Mouse (Mus musculus): ENCODE measurements around the gene Acot8.
A peak's percentile ranks its signal among the peaks of the same experiment; 100 is the strongest.

Gene Acot8

GRCm38 (mm10) chr2:164779481-164780086 lies 25.1 kb downstream of the Acot8 start, which contains the start of gene Tnnc2:
Tnnc2 (minus strand) TSS chr2:164779967.
- Histone ChIP-seq H3K27me3 (ENCODE audit: control insufficient read depth, insufficient read depth, low read length, poor library complexity, severe bottlenecking) (no peaks in the 10 kb centered on the region), H3K36me3 (ENCODE audit: control insufficient read depth, insufficient read depth, low read length, poor library complexity, severe bottlenecking) (no peaks in the 10 kb centered on the region)
- DNase-seq (ENCODE audit: low read depth, low spot score), result no peak

DNA sequence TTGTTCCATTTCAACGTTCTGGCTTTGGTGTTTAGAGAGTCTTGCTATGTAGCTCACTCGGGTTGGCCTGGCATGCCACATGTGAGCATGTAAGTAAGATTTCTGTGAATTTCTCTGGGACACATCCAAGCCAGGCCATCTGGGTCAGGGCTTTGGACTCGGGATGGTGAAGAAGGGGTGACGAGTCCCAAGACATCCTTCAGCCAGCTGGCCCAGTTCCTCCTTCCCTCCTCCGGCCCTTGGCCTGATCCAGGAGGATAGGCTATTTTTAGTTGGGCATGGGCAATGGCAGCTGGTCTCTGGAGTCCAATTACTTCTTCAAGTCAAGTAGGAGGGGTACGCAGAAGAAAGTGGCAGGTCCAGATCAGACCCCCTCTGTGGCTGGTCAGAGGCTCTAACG lies 25.9 kb downstream of the Acot8 start:
- DNase-seq (ENCODE audit: low read depth, low spot score), result no peak
- H3K36me3 ChIP-seq (ENCODE audit: control insufficient read depth, insufficient read depth, low read length, poor library complexity, severe bottlenecking), result no peaks in the 10 kb centered on the region
- no peaks in the 10 kb centered on the region for H3K27me3 ChIP-seq (ENCODE audit: control insufficient read depth, insufficient read depth, low read length, poor library complexity, severe bottlenecking)

GRCm38 (mm10) chr2:164778015-164778287 lies 26.7 kb downstream of the Acot8 start:
- Histone ChIP-seq H3K27me3 (ENCODE audit: control insufficient read depth, insufficient read depth, low read length, poor library complexity, severe bottlenecking) (no peaks in the 10 kb centered on the region), H3K36me3 (ENCODE audit: control insufficient read depth, insufficient read depth, low read length, poor library complexity, severe bottlenecking) (no peaks in the 10 kb centered on the region)
- DNase-seq (ENCODE audit: low read depth, low spot score), result no peak

- no peaks in the 10 kb centered on the region for H3K27me3 ChIP-seq (ENCODE audit: control insufficient read depth, insufficient read depth, low read length, poor library complexity, severe bottlenecking)
- no peaks in the 10 kb centered on the region for H3K36me3 ChIP-seq (ENCODE audit: control insufficient read depth, insufficient read depth, low read length, poor library complexity, severe bottlenecking)
Observed at GRCm38 (mm10) chr2:164777246-164778014, 27.3 kb downstream of the Acot8 start.

GRCm38 (mm10) chr2:164776801-164777200 lies 27.9 kb downstream of the Acot8 start:
- no peak for DNase-seq (ENCODE audit: low read depth, low spot score)
- no peaks in the 10 kb centered on the region for H3K36me3 ChIP-seq (ENCODE audit: control insufficient read depth, insufficient read depth, low read length, poor library complexity, severe bottlenecking)
- no peaks in the 10 kb centered on the region for H3K27me3 ChIP-seq (ENCODE audit: control insufficient read depth, insufficient read depth, low read length, poor library complexity, severe bottlenecking)

More at GRCm38 (mm10) chr2:164777246-164778014, 27.3 kb downstream of the Acot8 start:
- DNase-seq (ENCODE audit: low read depth, low spot score), result no peak

DNA sequence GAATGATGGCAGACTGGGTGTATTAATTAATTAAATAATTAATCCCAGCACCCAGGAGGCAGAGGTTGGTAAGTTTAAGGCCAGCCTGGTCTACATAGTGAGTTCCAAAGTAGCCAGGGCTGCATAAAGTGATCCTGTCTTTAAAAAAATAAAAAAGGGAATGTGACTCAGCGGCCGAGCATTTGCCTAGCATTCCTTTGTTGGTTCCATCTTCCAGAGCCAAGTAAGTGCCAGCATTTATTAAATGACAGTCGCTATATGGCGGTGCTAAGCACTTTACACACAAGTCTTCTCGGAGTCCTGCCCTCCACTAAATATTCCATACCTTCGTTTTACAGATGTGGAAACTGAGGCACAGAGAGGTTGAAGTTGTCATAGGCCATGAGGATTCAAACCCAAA lies 28.6 kb downstream of the Acot8 start:
- Histone ChIP-seq H3K36me3 (ENCODE audit: control insufficient read depth, insufficient read depth, low read length, poor library complexity, severe bottlenecking) (no peaks in the 10 kb centered on the region), H3K27me3 (ENCODE audit: control insufficient read depth, insufficient read depth, low read length, poor library complexity, severe bottlenecking) (no peaks in the 10 kb centered on the region)
- DNase-seq (ENCODE audit: low read depth, low spot score), result no peak

DNA sequence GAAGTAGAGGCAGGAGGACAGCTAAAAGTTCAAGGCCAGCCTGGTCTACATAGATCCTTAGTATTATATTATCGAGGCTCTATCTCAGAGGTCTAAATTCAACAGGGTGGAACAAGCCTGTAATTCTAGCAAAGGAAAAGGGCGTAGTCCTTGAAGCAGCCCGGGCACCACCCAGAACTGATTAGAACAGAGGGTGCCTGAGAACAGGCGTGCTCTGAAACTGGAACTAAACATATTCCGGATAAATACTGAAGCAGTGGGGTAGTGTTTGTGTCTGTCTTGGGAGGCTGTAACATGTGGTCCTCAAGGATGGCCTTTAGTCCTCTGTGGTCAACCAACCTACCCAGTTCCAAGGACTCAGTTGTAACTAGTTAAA lies 30.7 kb downstream of the Acot8 start:
- Histone ChIP-seq H3K36me3 (ENCODE audit: control insufficient read depth, insufficient read depth, low read length, poor library complexity, severe bottlenecking) (no peaks in the 10 kb centered on the region), H3K27me3 (ENCODE audit: control insufficient read depth, insufficient read depth, low read length, poor library complexity, severe bottlenecking) (no peaks in the 10 kb centered on the region)
- no peak for DNase-seq (ENCODE audit: low read depth, low spot score)

- Histone ChIP-seq H3K36me3 (ENCODE audit: control insufficient read depth, insufficient read depth, low read length, poor library complexity, severe bottlenecking) (no peaks in the 10 kb centered on the region), H3K27me3 (ENCODE audit: control insufficient read depth, insufficient read depth, low read length, poor library complexity, severe bottlenecking) (no peaks in the 10 kb centered on the region)
- DNase-seq (ENCODE audit: low read depth, low spot score), result no peak
Observed at GRCm38 (mm10) chr2:164773229-164773988, 31.3 kb downstream of the Acot8 start.

- H3K36me3 ChIP-seq (ENCODE audit: control insufficient read depth, insufficient read depth, low read length, poor library complexity, severe bottlenecking), result peaks cover 1% of the 10 kb centered on the region; the same call in 1 of the 2 replicates
- H3K27me3 ChIP-seq (ENCODE audit: control insufficient read depth, insufficient read depth, low read length, poor library complexity, severe bottlenecking), result no peaks in the 10 kb centered on the region
- no peak for DNase-seq (ENCODE audit: low read depth, low spot score)
Observed at GRCm38 (mm10) chr2:164771123-164771522, 33.6 kb downstream of the Acot8 start.

GRCm38 (mm10) chr2:164770279-164770678 lies 34.4 kb downstream of the Acot8 start:
- H3K36me3 ChIP-seq (ENCODE audit: control insufficient read depth, insufficient read depth, low read length, poor library complexity, severe bottlenecking), result peaks cover 3% of the 10 kb centered on the region; the same call in 1 of the 2 replicates
- H3K27me3 ChIP-seq (ENCODE audit: control insufficient read depth, insufficient read depth, low read length, poor library complexity, severe bottlenecking), result no peaks in the 10 kb centered on the region
- no peak for DNase-seq (ENCODE audit: low read depth, low spot score)

DNA sequence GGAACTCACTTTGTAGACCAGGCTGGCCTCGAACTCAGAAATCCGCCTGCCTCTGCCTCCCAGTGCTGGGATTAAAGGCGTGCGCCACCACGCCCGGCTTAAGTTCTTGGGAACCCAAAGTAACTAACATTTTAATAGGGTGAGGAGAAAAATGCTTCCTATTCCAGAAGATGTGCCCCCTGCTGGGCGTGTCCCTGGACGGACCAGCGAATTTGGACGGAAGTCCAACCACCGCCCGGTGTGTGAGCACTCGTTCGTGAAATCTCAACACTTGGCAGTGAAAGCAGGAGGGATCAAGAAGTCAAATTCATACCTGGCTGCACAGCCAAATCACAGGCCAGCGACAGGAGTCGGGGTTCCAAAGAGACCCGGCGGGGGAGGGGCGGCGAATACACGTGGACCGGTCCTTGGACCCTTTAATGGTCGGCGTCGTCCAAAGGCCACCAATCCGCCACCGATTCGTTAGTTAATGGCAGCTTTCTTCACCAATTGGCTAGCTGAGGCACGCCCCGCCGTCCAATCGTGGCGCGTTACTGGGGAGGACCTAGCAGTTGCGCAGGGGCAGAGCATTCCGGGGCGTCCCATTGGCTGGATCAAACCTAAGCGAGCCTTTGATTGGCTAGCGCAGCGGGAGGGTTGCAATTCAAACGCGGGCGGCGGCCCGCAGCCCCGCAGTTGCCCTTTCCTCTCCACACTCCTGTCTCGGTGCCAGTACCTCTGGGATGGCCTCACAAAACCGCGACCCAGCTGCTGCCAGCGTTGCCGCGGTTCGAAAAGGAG lies 35.2 kb downstream of the Acot8 start, which contains the start of gene Ube2c:
Gene Ube2c, plus strand, starts transcription at position 641 of the 780 bp plus-strand sequence.
- Histone ChIP-seq H3K36me3 (ENCODE audit: control insufficient read depth, insufficient read depth, low read length, poor library complexity, severe bottlenecking) (peaks cover 6% of the 10 kb centered on the region; the same call in 1 of the 2 replicates), H3K27me3 (ENCODE audit: control insufficient read depth, insufficient read depth, low read length, poor library complexity, severe bottlenecking) (no peaks in the 10 kb centered on the region)
- DNase-seq (ENCODE audit: low read depth, low spot score), result peak; percentile 98

DNA sequence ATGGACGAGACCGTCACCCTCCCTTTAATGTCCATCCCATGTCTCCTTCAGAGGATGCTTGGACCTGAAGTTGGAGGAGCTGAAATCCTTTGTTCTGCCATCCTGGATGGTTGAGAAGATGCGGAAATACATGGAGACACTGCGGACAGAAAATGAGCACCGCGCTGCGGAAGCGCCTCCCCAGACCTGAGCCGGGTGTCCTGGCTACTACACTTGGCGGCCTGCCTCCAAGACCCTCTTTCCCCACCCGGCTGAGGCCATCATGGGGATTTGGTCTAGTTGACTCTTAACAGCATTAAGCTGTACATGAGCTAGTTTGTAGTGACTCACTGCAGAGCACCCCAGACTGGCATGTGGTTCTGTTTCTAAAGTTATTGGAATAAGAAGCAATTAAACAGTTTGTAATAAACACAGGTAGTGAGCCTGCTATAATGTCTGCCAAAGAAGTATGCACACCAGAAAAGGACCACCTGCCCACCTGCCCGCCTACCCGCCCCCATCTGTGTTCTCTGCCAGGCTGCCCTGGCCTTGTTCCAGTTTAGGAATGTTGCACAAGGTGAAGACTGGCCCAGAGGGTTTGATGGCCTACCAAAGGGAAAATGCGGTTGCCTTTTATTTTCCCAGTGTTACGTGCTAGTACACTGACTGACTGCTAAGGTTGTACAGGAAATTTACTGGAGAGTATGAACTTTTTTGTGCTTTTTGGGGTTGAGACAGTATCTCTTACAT lies 36.7 kb downstream of the Acot8 start:
- DNase-seq (ENCODE audit: low read depth, low spot score), result no peak
- Histone ChIP-seq H3K36me3 (ENCODE audit: control insufficient read depth, insufficient read depth, low read length, poor library complexity, severe bottlenecking) (peaks cover 6% of the 10 kb centered on the region; the same call in 1 of the 2 replicates), H3K27me3 (ENCODE audit: control insufficient read depth, insufficient read depth, low read length, poor library complexity, severe bottlenecking) (no peaks in the 10 kb centered on the region)

DNA sequence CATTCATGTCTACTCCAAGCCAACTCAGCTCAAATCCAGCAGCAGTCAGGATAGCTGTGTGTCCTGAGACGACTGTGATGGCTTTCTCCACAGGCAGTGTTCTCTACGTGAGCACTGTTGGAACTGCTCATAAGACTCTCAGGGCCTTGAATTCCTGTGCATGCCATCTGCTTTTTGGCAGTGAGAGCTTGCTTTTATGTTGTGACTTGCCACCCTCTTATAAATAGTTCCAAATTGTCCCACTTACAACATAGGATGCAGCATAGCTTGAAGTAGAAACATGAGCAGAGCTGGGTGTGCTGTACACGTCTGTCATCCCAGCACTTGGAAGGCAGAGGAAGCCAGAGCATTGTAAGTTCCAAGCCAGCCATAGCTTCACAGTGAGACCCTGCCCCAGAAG lies 38.8 kb downstream of the Acot8 start:
- DNase-seq (ENCODE audit: low read depth, low spot score), result no peak
- H3K36me3 ChIP-seq (ENCODE audit: control insufficient read depth, insufficient read depth, low read length, poor library complexity, severe bottlenecking), result peaks cover 6% of the 10 kb centered on the region; the same call in 1 of the 2 replicates
- H3K27me3 ChIP-seq (ENCODE audit: control insufficient read depth, insufficient read depth, low read length, poor library complexity, severe bottlenecking), result no peaks in the 10 kb centered on the region

DNA sequence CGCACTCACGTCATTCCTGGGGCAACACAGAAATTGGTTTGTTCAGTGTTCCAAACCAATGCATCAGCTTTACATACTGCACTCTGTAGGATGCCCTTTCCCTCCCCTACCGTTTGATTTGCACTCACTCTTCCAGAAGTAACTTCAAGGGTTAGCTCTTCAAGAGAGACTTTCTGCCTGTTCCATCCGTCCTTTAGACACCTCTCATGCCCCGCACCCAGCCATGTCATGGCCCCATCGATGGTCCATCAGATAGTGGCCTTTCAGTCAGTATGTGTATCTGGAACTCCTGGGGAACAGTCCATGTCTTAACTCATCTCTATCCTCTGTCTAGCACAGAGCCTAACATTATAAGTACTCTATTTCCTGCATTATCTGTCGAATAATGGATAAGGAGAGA lies 42.1 kb downstream of the Acot8 start:
- H3K36me3 ChIP-seq (ENCODE audit: control insufficient read depth, insufficient read depth, low read length, poor library complexity, severe bottlenecking), result peaks cover 9% of the 10 kb centered on the region
- DNase-seq (ENCODE audit: low read depth, low spot score), result no peak
- no peaks in the 10 kb centered on the region for H3K27me3 ChIP-seq (ENCODE audit: control insufficient read depth, insufficient read depth, low read length, poor library complexity, severe bottlenecking)
